Mouse (Mus musculus): Measurements from ENCODE around the gene Dscaml1. TPM values are rescaled to one million over a fixed set of nuclear protein-coding genes. Genes with fewer than 3 reads are reported as not detected.

Gene Dscaml1
- polyA plus RNA-seq, 1 experiment from 2014 or later, result 1.1 TPM

GRCm38 (mm10) chr9:45415912-45416311, 10.5 kb upstream of the Dscaml1 start:
- DNase-seq (ENCODE audit: low spot score), result peak; percentile 56
- Histone ChIP-seq H3K27me3 (ENCODE audit: control insufficient read depth, insufficient read depth, low read length) (no peaks in the 10 kb centered on the region), H3K4me2 (ENCODE audit: low read depth) (no peak overlapping the region), H3K9me3 (ENCODE audit: control insufficient read depth, low read length) (no peaks in the 10 kb centered on the region), H3K4me1 (ENCODE audit: control insufficient read depth, insufficient read depth, low read length) (no peaks in the 10 kb centered on the region), H3K9ac (ENCODE audit: low read length) (no peak overlapping the region), H3K36me3 (ENCODE audit: control insufficient read depth, insufficient read depth, low read length) (no peaks in the 10 kb centered on the region), H3K4me3 (ENCODE audit: low read depth, low read length) (no peak overlapping the region), H3K27ac (ENCODE audit: low read depth, low read length) (no peak overlapping the region)
- 51% methylated on average over 4 of the region's 4 CpGs for WGBS
- ATAC-seq (ENCODE audit: insufficient read depth, low FRiP score, low TSS enrichment), result no peak

- WGBS, result 25% methylated on average over 8 of the region's 8 CpGs
Measured at GRCm38 (mm10) chr9:45417245-45417644, 9.2 kb upstream of the Dscaml1 start.

GRCm38 (mm10) chr9:45418252-45418651, 8.2 kb upstream of the Dscaml1 start:
- ATAC-seq (ENCODE audit: insufficient read depth, low FRiP score, low TSS enrichment) (no peak), DNase-seq (ENCODE audit: low spot score) (no peak)
- H3K4me3 ChIP-seq (ENCODE audit: low read depth, low read length), result no peak overlapping the region
- no peak overlapping the region for H3K4me2 ChIP-seq (ENCODE audit: low read depth)
- H3K27ac ChIP-seq (ENCODE audit: low read depth, low read length), result no peak overlapping the region
- H3K4me1 ChIP-seq (ENCODE audit: control insufficient read depth, insufficient read depth, low read length), result no peaks in the 10 kb centered on the region
- H3K27me3 ChIP-seq (ENCODE audit: control insufficient read depth, insufficient read depth, low read length), result no peaks in the 10 kb centered on the region
- H3K9ac ChIP-seq (ENCODE audit: low read length), result no peak overlapping the region
- no peaks in the 10 kb centered on the region for H3K9me3 ChIP-seq (ENCODE audit: control insufficient read depth, low read length)
- H3K36me3 ChIP-seq (ENCODE audit: control insufficient read depth, insufficient read depth, low read length), result no peaks in the 10 kb centered on the region
- WGBS, result 74% methylated on average over 8 of the region's 8 CpGs

More at GRCm38 (mm10) chr9:45417245-45417644, 9.2 kb upstream of the Dscaml1 start:
- no peak overlapping the region for H3K4me3 ChIP-seq (ENCODE audit: low read depth, low read length)
- ATAC-seq (ENCODE audit: insufficient read depth, low FRiP score, low TSS enrichment) (no peak), DNase-seq (ENCODE audit: low spot score) (peak; percentile 46)
- no peak overlapping the region for H3K4me2 ChIP-seq (ENCODE audit: low read depth)
- no peaks in the 10 kb centered on the region for H3K4me1 ChIP-seq (ENCODE audit: control insufficient read depth, insufficient read depth, low read length)
- H3K36me3 ChIP-seq (ENCODE audit: control insufficient read depth, insufficient read depth, low read length), result no peaks in the 10 kb centered on the region
- H3K27ac ChIP-seq (ENCODE audit: low read depth, low read length), result no peak overlapping the region
- no peak overlapping the region for H3K9ac ChIP-seq (ENCODE audit: low read length)
- H3K9me3 ChIP-seq (ENCODE audit: control insufficient read depth, low read length), result no peaks in the 10 kb centered on the region
- H3K27me3 ChIP-seq (ENCODE audit: control insufficient read depth, insufficient read depth, low read length), result no peaks in the 10 kb centered on the region

- DNase-seq (ENCODE audit: low spot score), result no peak
- no peaks in the 10 kb centered on the region for H3K36me3 ChIP-seq (ENCODE audit: control insufficient read depth, insufficient read depth, low read length)
- 65% methylated on average over 8 of the region's 8 CpGs for WGBS
Measured at GRCm38 (mm10) chr9:45421209-45421608, 5.2 kb upstream of the Dscaml1 start.

GRCm38 (mm10) chr9:45422761-45423298, 3.6 kb upstream of the Dscaml1 start:
- H3K9me3 ChIP-seq (ENCODE audit: control insufficient read depth, low read length), result no peaks in the 10 kb centered on the region
- H3K4me2 ChIP-seq (ENCODE audit: low read depth), result no peak overlapping the region
- no peak overlapping the region for H3K4me3 ChIP-seq (ENCODE audit: low read depth, low read length)
- no peak overlapping the region for H3K9ac ChIP-seq (ENCODE audit: low read length)
- H3K27me3 ChIP-seq (ENCODE audit: control insufficient read depth, insufficient read depth, low read length), result no peaks in the 10 kb centered on the region
- 76% methylated on average over 7 of the region's 7 CpGs for WGBS
- no peaks in the 10 kb centered on the region for H3K4me1 ChIP-seq (ENCODE audit: control insufficient read depth, insufficient read depth, low read length)
- ATAC-seq (ENCODE audit: insufficient read depth, low FRiP score, low TSS enrichment), result no peak
- no peak for DNase-seq (ENCODE audit: low spot score)
- no peaks in the 10 kb centered on the region for H3K36me3 ChIP-seq (ENCODE audit: control insufficient read depth, insufficient read depth, low read length)
- H3K27ac ChIP-seq (ENCODE audit: low read depth, low read length), result no peak overlapping the region

More at GRCm38 (mm10) chr9:45421209-45421608, 5.2 kb upstream of the Dscaml1 start:
- no peak overlapping the region for H3K4me3 ChIP-seq (ENCODE audit: low read depth, low read length)
- no peak overlapping the region for H3K27ac ChIP-seq (ENCODE audit: low read depth, low read length)
- H3K27me3 ChIP-seq (ENCODE audit: control insufficient read depth, insufficient read depth, low read length), result no peaks in the 10 kb centered on the region
- no peak overlapping the region for H3K4me2 ChIP-seq (ENCODE audit: low read depth)
- no peak for ATAC-seq (ENCODE audit: insufficient read depth, low FRiP score, low TSS enrichment)
- H3K9me3 ChIP-seq (ENCODE audit: control insufficient read depth, low read length), result no peaks in the 10 kb centered on the region
- H3K4me1 ChIP-seq (ENCODE audit: control insufficient read depth, insufficient read depth, low read length), result no peaks in the 10 kb centered on the region
- H3K9ac ChIP-seq (ENCODE audit: low read length), result no peak overlapping the region

GRCm38 (mm10) chr9:45429392-45429791, 3.0 kb downstream of the Dscaml1 start:
- 37% methylated on average over 5 of the region's 5 CpGs for WGBS
- Histone ChIP-seq H3K4me2 (ENCODE audit: low read depth) (no peak overlapping the region), H3K36me3 (ENCODE audit: control insufficient read depth, insufficient read depth, low read length) (no peaks in the 10 kb centered on the region), H3K9ac (ENCODE audit: low read length) (no peak overlapping the region), H3K27me3 (ENCODE audit: control insufficient read depth, insufficient read depth, low read length) (peaks cover 40% of the 10 kb centered on the region), H3K9me3 (ENCODE audit: control insufficient read depth, low read length) (no peaks in the 10 kb centered on the region), H3K27ac (ENCODE audit: low read depth, low read length) (no peak overlapping the region), H3K4me3 (ENCODE audit: low read depth, low read length) (no peak overlapping the region), H3K4me1 (ENCODE audit: control insufficient read depth, insufficient read depth, low read length) (no peaks in the 10 kb centered on the region)
- DNase-seq (ENCODE audit: low spot score) (no peak), ATAC-seq (ENCODE audit: insufficient read depth, low FRiP score, low TSS enrichment) (no peak)

- Histone ChIP-seq H3K4me2 (ENCODE audit: low read depth) (peak overlapping the region; percentile 42), H3K4me1 (ENCODE audit: control insufficient read depth, insufficient read depth, low read length) (no peaks in the 10 kb centered on the region), H3K27ac (ENCODE audit: low read depth, low read length) (no peak overlapping the region), H3K36me3 (ENCODE audit: control insufficient read depth, insufficient read depth, low read length) (no peaks in the 10 kb centered on the region), H3K9me3 (ENCODE audit: control insufficient read depth, low read length) (no peaks in the 10 kb centered on the region), H3K27me3 (ENCODE audit: control insufficient read depth, insufficient read depth, low read length) (peaks cover 40% of the 10 kb centered on the region), H3K9ac (ENCODE audit: low read length) (peak overlapping the region; percentile 10; the same call in 1 of the 2 replicates), H3K4me3 (ENCODE audit: low read depth, low read length) (peak overlapping the region; percentile 33)
- WGBS, result 2% methylated on average over 41 of the region's 54 CpGs
- DNase-seq (ENCODE audit: low spot score) (peak; percentile 37), ATAC-seq (ENCODE audit: insufficient read depth, low FRiP score, low TSS enrichment) (no peak)
Measured at GRCm38 (mm10) chr9:45429951-45430697, 3.7 kb downstream of the Dscaml1 start.

GRCm38 (mm10) chr9:45430698-45430959, 4.2 kb downstream of the Dscaml1 start:
- Histone ChIP-seq H3K27ac (ENCODE audit: low read depth, low read length) (no peak overlapping the region), H3K4me3 (ENCODE audit: low read depth, low read length) (peak overlapping the region; percentile 33), H3K27me3 (ENCODE audit: control insufficient read depth, insufficient read depth, low read length) (peaks cover 40% of the 10 kb centered on the region), H3K36me3 (ENCODE audit: control insufficient read depth, insufficient read depth, low read length) (no peaks in the 10 kb centered on the region), H3K4me2 (ENCODE audit: low read depth) (peak overlapping the region; percentile 42), H3K9ac (ENCODE audit: low read length) (peak overlapping the region; percentile 10; the same call in 1 of the 2 replicates), H3K9me3 (ENCODE audit: control insufficient read depth, low read length) (no peaks in the 10 kb centered on the region), H3K4me1 (ENCODE audit: control insufficient read depth, insufficient read depth, low read length) (no peaks in the 10 kb centered on the region)
- 0% methylated on average over 15 of the region's 17 CpGs for whole genome bisulfite sequencing
- ATAC-seq (ENCODE audit: insufficient read depth, low FRiP score, low TSS enrichment), result no peak
- DNase-seq (ENCODE audit: low spot score), result no peak

GRCm38 (mm10) chr9:45431150-45431549, 4.7 kb downstream of the Dscaml1 start:
- ATAC-seq (ENCODE audit: insufficient read depth, low FRiP score, low TSS enrichment) (no peak), DNase-seq (ENCODE audit: low spot score) (no peak)
- Histone ChIP-seq H3K4me2 (ENCODE audit: low read depth) (peak overlapping the region; percentile 42), H3K27me3 (ENCODE audit: control insufficient read depth, insufficient read depth, low read length) (peaks cover 40% of the 10 kb centered on the region), H3K4me3 (ENCODE audit: low read depth, low read length) (peak overlapping the region; percentile 33), H3K9me3 (ENCODE audit: control insufficient read depth, low read length) (no peaks in the 10 kb centered on the region), H3K4me1 (ENCODE audit: control insufficient read depth, insufficient read depth, low read length) (no peaks in the 10 kb centered on the region), H3K9ac (ENCODE audit: low read length) (no peak overlapping the region), H3K36me3 (ENCODE audit: control insufficient read depth, insufficient read depth, low read length) (no peaks in the 10 kb centered on the region), H3K27ac (ENCODE audit: low read depth, low read length) (no peak overlapping the region)
- WGBS, result 3% methylated on average over 26 of the region's 26 CpGs

All from neural tube, embryonic 11.5 days (tissue).